Mouse (Mus musculus) splenic B cell, adult 2 months (primary cell): ENCODE measurements around the gene Wfdc17.

Source experiments
- DNase-seq: peaks from one replicate; pipeline ENCODE4 v3.0.0-alpha.2; 2011; ENCODE audit warnings: low read depth, low spot score
- H3K27me3 ChIP-seq: 2 replicates; pipeline ENCODE4 v1.6.1; 2012; ENCODE audit warnings: mild to moderate bottlenecking, low read length, moderate library complexity, mixed read lengths; ENCODE audit not compliant: control insufficient read depth, poor library complexity, insufficient read depth, severe bottlenecking
- H3K36me3 ChIP-seq: 2 replicates; pipeline ENCODE4 v1.6.1; 2012; ENCODE audit warnings: mild to moderate bottlenecking, low read length, moderate library complexity, mixed read lengths; ENCODE audit not compliant: control insufficient read depth, poor library complexity, insufficient read depth, severe bottlenecking

The Wfdc17 gene

GRCm38 (mm10) chr11:83728757-83729432 lies 25.1 kb downstream of the Wfdc17 start:
- Histone ChIP-seq H3K36me3 (no peaks in the 10 kb centered on the region), H3K27me3 (no peaks in the 10 kb centered on the region)
- DNase-seq, result peak; percentile 69

DNA sequence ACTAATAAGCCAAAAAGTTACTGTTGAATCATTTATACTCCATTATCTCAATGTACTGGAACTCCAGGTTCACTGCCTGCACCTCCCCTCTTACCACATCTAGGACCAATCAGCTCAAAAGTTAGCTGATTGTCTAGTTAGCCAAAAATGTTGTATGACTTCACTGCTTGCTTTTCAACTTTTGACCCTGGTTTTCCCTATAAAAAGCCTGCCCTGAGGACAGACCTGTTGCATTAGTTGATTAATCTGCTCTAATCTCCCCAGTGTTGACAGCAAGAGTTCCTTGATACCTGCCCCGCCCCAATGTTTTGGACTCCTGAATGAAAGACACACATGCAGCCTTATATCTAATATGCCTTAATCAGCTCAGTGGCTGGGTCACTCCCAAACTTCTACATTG lies 27.3 kb downstream of the Wfdc17 start:
- no peak for DNase-seq
- no peaks in the 10 kb centered on the region for H3K27me3 ChIP-seq
- H3K36me3 ChIP-seq, result no peaks in the 10 kb centered on the region

- DNase-seq, result peak; percentile 87
- no peaks in the 10 kb centered on the region for H3K27me3 ChIP-seq
- H3K36me3 ChIP-seq, result no peaks in the 10 kb centered on the region
Observed at GRCm38 (mm10) chr11:83733071-83733640, 29.4 kb downstream of the Wfdc17 start.

DNA sequence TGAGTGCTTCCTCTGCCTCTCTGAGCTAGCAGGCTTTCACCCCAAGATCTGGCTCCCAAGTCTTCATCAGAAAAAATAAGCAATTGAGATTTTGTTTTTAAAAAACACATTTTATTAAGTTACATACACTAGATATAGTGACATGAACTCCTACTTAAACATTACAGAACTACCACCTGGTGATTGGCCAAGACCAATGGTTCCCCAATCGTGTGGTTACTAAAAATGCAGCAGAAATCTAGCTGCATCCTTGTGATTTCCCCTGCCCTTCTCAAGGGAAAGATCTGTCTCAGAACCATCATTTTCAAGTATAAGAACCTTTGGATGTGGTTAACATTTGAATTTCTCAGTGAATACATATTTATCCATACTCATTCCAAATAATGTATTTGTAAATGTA lies 30.4 kb downstream of the Wfdc17 start:
- peak; percentile 33 for DNase-seq
- Histone ChIP-seq H3K36me3 (no peaks in the 10 kb centered on the region), H3K27me3 (no peaks in the 10 kb centered on the region)

- H3K36me3 ChIP-seq, result no peaks in the 10 kb centered on the region
- no peak for DNase-seq
- no peaks in the 10 kb centered on the region for H3K27me3 ChIP-seq
Observed at GRCm38 (mm10) chr11:83735881-83736280, 32.1 kb downstream of the Wfdc17 start.

DNA sequence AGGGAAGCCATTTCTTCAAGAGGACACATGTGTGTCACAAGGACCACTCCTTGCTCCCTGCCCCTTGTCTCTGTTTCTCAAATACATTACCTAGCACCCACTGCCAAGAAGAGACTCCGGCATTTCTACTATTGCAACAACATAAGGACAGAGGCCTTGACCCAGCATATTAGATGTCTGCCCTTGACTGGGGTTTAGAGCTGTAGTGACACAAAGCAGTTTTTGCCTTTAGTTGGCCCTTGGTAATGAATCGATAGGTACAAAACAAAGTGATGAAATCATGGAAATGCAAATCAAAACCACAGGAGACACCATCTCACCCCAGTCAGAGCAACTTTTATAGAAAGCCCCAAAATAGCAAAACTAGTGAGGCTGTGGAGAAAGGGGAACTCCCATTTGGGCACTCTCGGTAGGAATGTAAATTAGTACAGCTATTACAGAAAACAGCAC lies 33.3 kb downstream of the Wfdc17 start:
- Histone ChIP-seq H3K27me3 (no peaks in the 10 kb centered on the region), H3K36me3 (no peaks in the 10 kb centered on the region)
- DNase-seq, result peak; percentile 93

- peak; percentile 87 for DNase-seq
Observed at GRCm38 (mm10) chr11:83739241-83739640, 35.5 kb downstream of the Wfdc17 start.

GRCm38 (mm10) chr11:83740443-83740991 lies 36.7 kb downstream of the Wfdc17 start:
- H3K36me3 ChIP-seq, result no peaks in the 10 kb centered on the region
- H3K27me3 ChIP-seq, result no peaks in the 10 kb centered on the region
- DNase-seq, result no peak

More at GRCm38 (mm10) chr11:83739241-83739640, 35.5 kb downstream of the Wfdc17 start:
- Histone ChIP-seq H3K27me3 (no peaks in the 10 kb centered on the region), H3K36me3 (no peaks in the 10 kb centered on the region)

DNA sequence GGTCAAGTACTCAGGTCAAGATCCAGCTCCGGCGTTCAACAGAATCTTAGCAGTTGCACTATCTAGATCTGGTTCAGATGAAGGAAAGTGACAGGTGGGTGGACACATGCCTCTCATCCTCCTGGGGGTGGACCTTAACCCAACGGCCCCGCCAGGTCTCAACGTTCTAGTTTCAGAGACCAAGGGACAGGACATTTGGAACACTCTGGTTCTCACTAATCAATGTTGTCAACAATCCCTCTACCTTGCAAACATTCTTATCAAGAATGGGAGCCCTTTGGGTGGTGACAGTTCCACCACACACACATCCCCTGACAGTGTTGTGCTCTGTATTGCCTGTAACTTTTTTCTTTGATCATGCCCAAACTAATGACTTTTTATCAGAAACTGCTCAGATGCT lies 38.0 kb downstream of the Wfdc17 start:
- Histone ChIP-seq H3K36me3 (no peaks in the 10 kb centered on the region), H3K27me3 (no peaks in the 10 kb centered on the region)
- DNase-seq, result no peak

DNA sequence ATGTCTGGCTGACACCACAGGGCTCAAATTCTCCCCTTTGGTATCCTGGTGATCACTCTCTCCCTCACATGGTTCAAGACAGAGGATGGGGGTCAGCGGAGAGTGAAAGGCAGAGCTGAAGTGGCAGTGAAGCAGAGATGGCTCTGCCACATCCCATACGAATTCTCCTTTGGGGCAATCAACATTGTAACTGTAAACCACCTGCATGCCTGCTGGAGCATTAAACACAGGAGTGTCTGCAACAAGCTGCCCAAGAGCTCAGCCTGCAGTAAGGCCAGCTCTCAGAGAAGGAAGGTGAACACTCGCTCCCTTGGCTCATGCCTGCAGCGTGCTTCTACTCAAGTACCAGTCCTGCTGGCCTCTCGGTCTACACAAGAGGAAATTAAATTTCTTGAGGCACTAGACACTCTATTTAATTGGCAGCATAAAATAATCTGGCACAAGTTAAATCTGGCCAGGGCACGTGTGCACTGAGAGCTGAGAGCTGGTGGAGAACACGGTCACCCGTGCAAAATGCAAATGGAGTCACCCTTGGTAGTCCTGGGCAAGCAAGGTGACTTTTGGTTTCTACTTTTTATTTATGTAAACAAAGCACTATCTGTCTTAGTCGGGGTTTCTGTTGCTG lies 39.1 kb downstream of the Wfdc17 start:
- Histone ChIP-seq H3K27me3 (no peaks in the 10 kb centered on the region), H3K36me3 (no peaks in the 10 kb centered on the region)
- peak; percentile 76 for DNase-seq

- no peaks in the 10 kb centered on the region for H3K36me3 ChIP-seq
- DNase-seq, result no peak
- H3K27me3 ChIP-seq, result no peaks in the 10 kb centered on the region
Observed at GRCm38 (mm10) chr11:83743525-83743924, 39.7 kb downstream of the Wfdc17 start.

- H3K36me3 ChIP-seq, result no peaks in the 10 kb centered on the region
- H3K27me3 ChIP-seq, result no peaks in the 10 kb centered on the region
- DNase-seq, result peak; percentile 92
Observed at GRCm38 (mm10) chr11:83746152-83746551, 42.4 kb downstream of the Wfdc17 start.

- Histone ChIP-seq H3K36me3 (no peaks in the 10 kb centered on the region), H3K27me3 (no peaks in the 10 kb centered on the region)
- DNase-seq, result no peak
Observed at GRCm38 (mm10) chr11:83746681-83747080, 42.9 kb downstream of the Wfdc17 start, which contains the start of gene Wfdc21. Gene Wfdc21 (plus strand): TSS chr11:83746940.

GRCm38 (mm10) chr11:83747376-83748265 lies 43.8 kb downstream of the Wfdc17 start:
- H3K27me3 ChIP-seq, result no peaks in the 10 kb centered on the region
- DNase-seq, result no peak

More at GRCm38 (mm10) chr11:83747376-83748265, 43.8 kb downstream of the Wfdc17 start:
- no peaks in the 10 kb centered on the region for H3K36me3 ChIP-seq
